ENCODE assay signal across 8 mouse cellular contexts in genomic region chr2:117123701-117124100, GRCm38 (mm10). TPM values are rescaled to one million over a fixed set of nuclear protein-coding genes. Genes with fewer than 3 reads are reported as not detected.
DNase-seq lines count a peak whose midpoint lies in the region; ATAC-seq lines count a peak whose summit lies in the region.

No protein-coding gene starts in this region.

- H3K36me3 ChIP-seq in heart, embryonic 11.5 days (ENCODE audit: control insufficient read depth, insufficient read depth, low read length): no peaks in the 10 kb centered on the region
- H3K36me3 ChIP-seq in hindbrain, embryonic 12.5 days: no peaks in the 10 kb centered on the region
- peaks cover 14% of the 10 kb centered on the region for H3K36me3 ChIP-seq in midbrain, embryonic 10.5 days

- no peaks in the 10 kb centered on the region for H3K27me3 ChIP-seq in heart, embryonic 11.5 days (ENCODE audit: control insufficient read depth, insufficient read depth, low read length)
- no peaks in the 10 kb centered on the region for H3K27me3 ChIP-seq in hindbrain, embryonic 12.5 days
- H3K27me3 ChIP-seq in midbrain, embryonic 10.5 days (ENCODE audit: low read depth, poor library complexity, severe bottlenecking): peaks cover 3% of the 10 kb centered on the region; the same call in 1 of the 2 replicates

- H3K4me1 ChIP-seq in heart, embryonic 11.5 days (ENCODE audit: control insufficient read depth, insufficient read depth, low read length): peaks cover 9% of the 10 kb centered on the region
- peaks cover 16% of the 10 kb centered on the region for H3K4me1 ChIP-seq in hindbrain, embryonic 12.5 days
- H3K4me1 ChIP-seq in midbrain, embryonic 10.5 days: peaks cover 33% of the 10 kb centered on the region

- peak overlapping the region; percentile 55 for H3K4me2 ChIP-seq in heart, embryonic 11.5 days
- peak overlapping the region; percentile 73 for H3K4me2 ChIP-seq in hindbrain, embryonic 12.5 days (replicated peaks)

- no peak overlapping the region for H3K27ac ChIP-seq in heart, embryonic 11.5 days (ENCODE audit: low read depth, low read length)
- H3K27ac ChIP-seq in hindbrain, embryonic 12.5 days: no peak overlapping the region
- H3K27ac ChIP-seq in midbrain, embryonic 10.5 days (replicated peaks): no peak overlapping the region

- H3K9me3 ChIP-seq in heart, embryonic 11.5 days (replicated peaks; ENCODE audit: control insufficient read depth, low read length): no peaks in the 10 kb centered on the region
- H3K9me3 ChIP-seq in hindbrain, embryonic 12.5 days (replicated peaks): no peaks in the 10 kb centered on the region
- no peaks in the 10 kb centered on the region for H3K9me3 ChIP-seq in midbrain, embryonic 10.5 days (replicated peaks)

- WGBS in heart, embryonic 11.5 days (ENCODE audit: insufficient replicate concordance): 38% methylated on average over 3 of the region's 3 CpGs
- WGBS in hindbrain, embryonic 12.5 days: 36% methylated on average over 3 of the region's 3 CpGs
- 48% methylated on average over 3 of the region's 3 CpGs for WGBS in midbrain, embryonic 10.5 days

- ATAC-seq in heart, embryonic 11.5 days (replicated peaks; ENCODE audit: insufficient number of reproducible peaks, low FRiP score, low TSS enrichment): no peak
- no peak for ATAC-seq in hindbrain, embryonic 12.5 days (ENCODE audit: low FRiP score)

- no peak overlapping the region for H3K9ac ChIP-seq in heart, embryonic 11.5 days (ENCODE audit: low read depth, low read length)
- H3K9ac ChIP-seq in hindbrain, embryonic 12.5 days: no peak overlapping the region

- DNase-seq in heart, postnatal 4 days: no peak
- peak; percentile 45 for DNase-seq in Muller cell, postnatal 12 days (ENCODE audit: inconsistent ontology term)
- DNase-seq in midbrain, embryonic 10.5 days (ENCODE audit: low spot score): no peak
- DNase-seq in yolk sac, embryonic 10.5 days (ENCODE audit: low spot score): no peak
- no peak for DNase-seq in cerebellum, postnatal 14 days
- DNase-seq in spleen, postnatal 36 days (ENCODE audit: low spot score in 2 of 2): no peak

- H3K4me3 ChIP-seq in heart, embryonic 11.5 days (ENCODE audit: low read depth, low read length): peak overlapping the region; percentile 27; the same call in 1 of the 2 replicates
- peak overlapping the region; percentile 24 for H3K4me3 ChIP-seq in hindbrain, embryonic 12.5 days
- H3K4me3 ChIP-seq in midbrain, embryonic 10.5 days: peak overlapping the region; percentile 96

RNA-seq across cellular contexts. Expression of gene Spred1, which starts 2.5 kb away (rescaled TPM):
- polyA plus RNA-seq in heart, embryonic 11.5 days (2014; fragmentation: Nextera tagmentation; extraction: Ambion mirVana): 9.8 and 10.9 TPM in 2 replicates
- 10 to 100 TPM; 31.0 to 32.2 TPM for total RNA-seq in heart, postnatal 4 days (2021)
- polyA plus RNA-seq in hindbrain, embryonic 12.5 days (2016; fragmentation: Nextera tagmentation; extraction: Ambion mirVana): 21.0 and 23.4 TPM in 2 replicates
- 7.2 and 8.5 TPM in 2 replicates for polyA plus RNA-seq in midbrain, embryonic 10.5 days (2016; fragmentation: Nextera tagmentation; extraction: Ambion mirVana)

Comparison
In these comparisons a context has a peak if more than half of its experiments do, and no peak if none do; other contexts are left out.
1. H3K4me3 ChIP-seq: peak in every context shown above with its lines; median percentile 96 in midbrain, embryonic 10.5 days; 27 in heart, embryonic 11.5 days; 24 in hindbrain, embryonic 12.5 days.